Mouse (Mus musculus): ENCODE measurements around the gene Ncor1. TPM values are rescaled to one million over a fixed set of nuclear protein-coding genes. Genes with fewer than 3 reads are reported as not detected.

Ncor1 gene
- total RNA-seq, 4 experiments from 2014 or later, result 114 to 145 (median 126) TPM

DNA sequence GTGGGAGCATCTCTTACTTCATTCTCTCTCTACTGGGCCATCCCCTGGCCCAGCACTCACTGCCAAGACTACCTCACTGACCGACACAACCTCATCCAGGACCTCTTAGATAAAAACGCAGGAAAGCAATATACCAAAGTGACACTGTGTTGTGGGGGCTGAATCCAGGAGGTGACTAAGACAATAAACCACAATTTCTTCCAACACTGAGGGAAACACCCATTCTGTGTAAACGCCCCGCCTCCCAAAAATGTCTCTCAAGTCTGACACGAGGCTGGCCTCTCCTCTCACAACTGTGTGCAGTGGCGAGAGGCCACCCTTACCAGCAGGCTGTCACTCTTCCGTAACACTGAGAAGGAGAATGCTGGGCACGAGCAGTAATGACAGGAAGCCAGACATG, 190.0 kb downstream of the Ncor1 start:
- DNase-seq (ENCODE audit: low spot score in 2 of 2), result no peak

DNA sequence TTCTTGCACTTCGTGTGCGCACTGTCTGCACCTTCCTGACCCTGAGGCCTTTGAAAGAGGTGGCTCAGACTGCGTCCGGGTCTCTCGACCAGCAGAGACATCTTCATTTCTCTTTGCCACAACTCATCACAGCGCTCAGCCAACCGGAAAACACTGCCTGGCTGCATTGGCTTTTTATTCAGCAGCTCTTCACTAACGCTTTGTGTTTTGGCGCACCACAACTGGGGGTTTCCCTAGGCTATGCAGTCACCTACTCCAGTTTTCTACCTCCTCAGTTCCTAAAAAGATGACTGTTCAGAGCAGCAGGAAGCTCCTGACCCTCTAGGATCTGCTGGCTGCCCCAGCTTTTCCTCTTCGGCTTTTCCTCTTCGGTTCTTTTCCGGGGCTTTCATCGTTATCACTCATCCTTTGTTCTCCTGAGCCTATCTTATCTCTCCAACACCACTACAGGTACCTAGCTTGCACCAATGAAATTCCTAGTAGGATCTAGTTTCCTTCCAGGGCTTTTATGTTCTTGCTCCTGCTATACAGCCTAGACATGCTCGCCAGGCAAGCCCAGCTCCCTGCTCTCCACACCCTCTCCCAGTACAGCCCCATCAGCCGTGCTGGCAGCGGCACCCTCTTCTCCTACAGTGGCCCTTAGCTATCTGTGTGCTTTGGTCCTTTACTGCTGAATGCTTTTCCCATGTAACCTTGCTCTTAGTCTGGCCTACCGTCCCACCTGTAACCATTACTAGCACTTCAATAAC, 191.7 kb downstream of the Ncor1 start:
- DNase-seq (ENCODE audit: low spot score in 2 of 2), result no peak

Other genes with a start within 250 kb of the Ncor1 start
- gene Adora2b, start 209.6 kb downstream of the Ncor1 start, total RNA-seq (2022), result under 1 TPM; 0.24 to 0.61 (median 0.37) TPM
- 10 to 100 TPM; 44.3 to 51.0 (median 47.8) TPM for gene Zswim7, start 177.2 kb downstream of the Ncor1 start, total RNA-seq (2022)
- gene Ttc19, start 177.1 kb downstream of the Ncor1 start, total RNA-seq (2022), result 10 to 100 TPM; 37.5 to 45.7 (median 40.5) TPM
- gene Pigl, start 81 bp downstream of the Ncor1 start, total RNA-seq (2022), result 1 to 10 TPM; 1.6 to 1.9 (median 1.8) TPM
- gene Cenpv, start 80.7 kb upstream of the Ncor1 start, total RNA-seq (2022), result 10 to 100 TPM; 14.0 to 21.6 (median 17.8) TPM
- 100 to 1,000 TPM; 864 to 966 (median 933) TPM for gene Ubb, start 92.6 kb upstream of the Ncor1 start, total RNA-seq (2022)
- 1 to 10 TPM in 2 of 4 experiments, under 1 TPM in 2; 0.46 to 1.3 (median 0.95) TPM for gene Trpv2, start 115.9 kb upstream of the Ncor1 start, total RNA-seq (2022)
- 1 to 10 TPM; 2.7 to 4.6 (median 3.0) TPM for gene Lrrc75a, start 190.0 kb upstream of the Ncor1 start, total RNA-seq (2022)
- 1 to 10 TPM; 5.3 to 7.2 (median 6.5) TPM for gene Mmgt2, start 190.1 kb upstream of the Ncor1 start, total RNA-seq (2022)